Mouse (Mus musculus) cerebellum, adult 2 months (tissue): ENCODE measurements at regions not wholly inside any gene's neighbourhood (a gene's known extent, or its start where the extent isn't known, plus 50 kb on each side); places are given as distances from the start of the nearest gene placed in this dataset.

Experiments
- CTCF ChIP-seq: fragments of 200-500 bp; IDR thresholded peaks from 2 replicates; pipeline ENCODE4 v1.5.1; 2011; ENCODE audit warnings: low read depth, mild to moderate bottlenecking, control low read depth, low read length, moderate library complexity, borderline replicate concordance; ENCODE audit not compliant: insufficient read depth
- POLR2A ChIP-seq: fragments of 200-500 bp; IDR thresholded peaks from 2 replicates; pipeline ENCODE4 v1.6.1; 2011; ENCODE audit warnings: low read length, control low read depth, borderline replicate concordance; ENCODE audit not compliant: insufficient read depth

DNA sequence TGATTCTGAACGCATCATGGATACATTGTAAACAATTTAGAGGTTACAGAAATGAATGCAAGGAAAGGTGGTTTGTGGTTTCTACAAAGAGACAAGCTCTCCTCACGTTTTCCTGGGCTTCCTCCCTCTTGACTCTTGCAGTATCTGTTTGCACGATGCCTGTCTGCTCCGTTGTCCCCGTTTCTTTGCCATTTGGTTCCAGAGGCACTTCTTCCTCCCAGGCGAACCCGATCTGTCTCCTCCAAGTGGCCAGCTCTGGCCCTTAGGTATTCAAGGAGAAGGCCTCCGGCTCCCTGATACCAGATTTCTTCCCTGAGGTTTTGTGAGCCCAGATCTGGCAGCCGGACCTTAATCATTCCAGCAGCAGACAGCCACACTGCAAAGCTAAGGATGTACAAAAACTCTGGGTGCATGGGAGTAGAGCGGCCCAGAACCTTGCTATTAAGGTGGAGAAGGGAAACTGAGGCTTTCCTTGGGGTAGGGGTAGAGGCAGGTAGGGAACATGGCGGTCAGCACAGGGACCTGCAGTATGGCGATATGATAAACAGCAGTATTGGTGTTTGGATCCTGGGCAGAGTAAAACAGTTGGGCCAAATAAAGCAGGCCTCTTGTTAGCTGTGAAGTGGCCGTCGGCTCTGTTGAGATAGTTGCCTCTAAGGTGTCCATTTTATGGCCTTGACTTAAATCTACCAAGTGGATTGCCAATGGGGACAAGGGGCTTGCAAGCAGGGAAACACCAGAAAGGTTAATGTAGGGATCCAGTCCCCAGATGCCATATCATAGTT, 76.0 kb upstream of the Wnt7b start:
- TF ChIP-seq CTCF (no peak), POLR2A (no peak)
